Comparison of ENCODE assay signal across 25 mouse cellular contexts in genomic region chr2:17672156-17672555, GRCm38 (mm10).
"Had no signal": no experiment of that assay in that cellular context is flagged by ENCODE, and none has a peak within 500 bp of the region (broad histone marks: within the 10 kb centered on the region; RNA-seq: fewer than 3 reads in every experiment).

No protein-coding gene starts in this region.

- H3K27ac ChIP-seq: gastrocnemius, adult 2 months; heart, adult 2 months; heart, embryonic 13.5 days; heart, embryonic 15.5 days; hindbrain, embryonic 12.5 days; hindbrain, embryonic 14.5 days; kidney, embryonic 15.5 days; kidney, postnatal 0 days; limb, embryonic 13.5 days; limb, embryonic 15.5 days; liver, embryonic 13.5 days had no signal

- H3K9ac ChIP-seq: heart, embryonic 13.5 days; heart, embryonic 15.5 days; hindbrain, embryonic 12.5 days; hindbrain, embryonic 14.5 days; kidney, embryonic 15.5 days; limb, embryonic 13.5 days; limb, embryonic 15.5 days; liver, embryonic 13.5 days had no signal

- H3K4me2 ChIP-seq: heart, embryonic 11.5 days; heart, embryonic 13.5 days; heart, embryonic 15.5 days; hindbrain, embryonic 12.5 days; hindbrain, embryonic 14.5 days; kidney, embryonic 15.5 days; limb, embryonic 13.5 days; limb, embryonic 15.5 days; liver, embryonic 11.5 days; liver, embryonic 13.5 days had no signal

- H3K36me3 ChIP-seq: heart, embryonic 13.5 days; heart, embryonic 15.5 days; hindbrain, embryonic 10.5 days; hindbrain, embryonic 12.5 days; kidney, embryonic 15.5 days; limb, embryonic 13.5 days; limb, embryonic 15.5 days; liver, embryonic 13.5 days had no signal

- H3K4me3 ChIP-seq: gastrocnemius, adult 2 months; heart, adult 2 months; heart, embryonic 13.5 days; heart, embryonic 15.5 days; hindbrain, embryonic 10.5 days; hindbrain, embryonic 12.5 days; kidney, embryonic 15.5 days; limb, embryonic 13.5 days; limb, embryonic 15.5 days; liver, embryonic 13.5 days had no signal

- H3K4me1 ChIP-seq: heart, embryonic 15.5 days; kidney, embryonic 15.5 days; limb, embryonic 13.5 days; limb, embryonic 15.5 days; liver, embryonic 13.5 days had no signal

- ATAC-seq: hindbrain, embryonic 16.5 days had no signal

- DNase-seq: gastrocnemius, adult 2 months; gastrocnemius, postnatal 10 days; gastrocnemius, postnatal 25 days; heart, adult 2 months; heart, postnatal 4 days; kidney, adult 11 months; kidney, adult 2 months; kidney, adult 9 months; kidney, postnatal 14 days; kidney, postnatal 36 days; layer of hippocampus, postnatal 36 days; left cerebral cortex, postnatal 4 days; liver, embryonic 13.5 days had no signal

- H3K27me3 ChIP-seq: heart, embryonic 15.5 days; kidney, embryonic 15.5 days; limb, embryonic 13.5 days; limb, embryonic 15.5 days; liver, embryonic 13.5 days had no signal

- H3K9me3 ChIP-seq: heart, embryonic 13.5 days; heart, embryonic 15.5 days; hindbrain, embryonic 10.5 days; hindbrain, embryonic 12.5 days; kidney, embryonic 15.5 days; limb, embryonic 13.5 days; limb, embryonic 15.5 days; liver, embryonic 13.5 days had no signal
